In the genomic region with DNA sequence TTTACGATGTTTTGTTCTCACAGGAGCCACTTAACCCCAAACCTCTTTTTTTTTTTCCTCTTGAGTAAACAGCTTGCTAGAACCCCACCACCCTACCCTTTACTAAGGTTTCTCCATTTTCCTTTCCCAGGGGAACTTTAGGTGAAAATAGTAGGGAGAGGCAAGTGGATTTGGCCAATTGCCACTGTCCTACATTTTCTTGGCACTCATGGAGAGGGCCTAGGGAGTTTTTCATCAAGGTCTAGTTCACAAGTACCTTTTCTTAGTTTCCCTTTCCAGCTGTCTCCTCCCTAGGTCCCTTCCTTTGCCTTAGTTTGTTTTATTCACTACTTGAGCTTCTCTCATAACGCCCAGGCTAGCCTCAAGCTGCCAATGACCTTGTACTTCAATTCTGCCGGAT, we compare ENCODE assay signal across 8 mouse cellular contexts. TPM values are rescaled to one million over a fixed set of nuclear protein-coding genes. Genes with fewer than 3 reads are reported as not detected.
DNase-seq lines count a peak whose midpoint lies in the region; ATAC-seq and TF ChIP-seq lines count a peak whose summit lies in the region.

No protein-coding gene starts in this region.

- no peak for TF ChIP-seq CTCF in cerebellum, adult 2 months (IDR thresholded peaks at IDR 0.05; ENCODE audit: borderline replicate concordance, insufficient read depth, low read depth, low read length)

- peak overlapping the region; percentile 84 for H3K27ac ChIP-seq in cerebellum, adult 2 months (ENCODE audit: insufficient read depth, low read length)
- peak overlapping the region; percentile 93 for H3K27ac ChIP-seq in liver, embryonic 15.5 days (replicated peaks)

- peak overlapping the region; percentile 94 for H3K4me2 ChIP-seq in liver, embryonic 15.5 days

- peak overlapping the region; percentile 99 for H3K9ac ChIP-seq in liver, embryonic 15.5 days

- no peak for TF ChIP-seq POLR2A in cerebellum, adult 2 months (IDR thresholded peaks at IDR 0.05; ENCODE audit: borderline replicate concordance, insufficient read depth, low read length)

- H3K27me3 ChIP-seq in cerebellum, adult 2 months (ENCODE audit: control insufficient read depth, insufficient read depth, low read length), result no peaks in the 10 kb centered on the region
- peaks cover 5% of the 10 kb centered on the region; the same call in 1 of the 2 replicates for H3K27me3 ChIP-seq in liver, embryonic 15.5 days

- H3K36me3 ChIP-seq in liver, embryonic 15.5 days (replicated peaks), result peaks cover 26% of the 10 kb centered on the region

- H3K9me3 ChIP-seq in liver, embryonic 15.5 days (replicated peaks), result no peaks in the 10 kb centered on the region

- H3K4me1 ChIP-seq in cerebellum, adult 2 months (ENCODE audit: control insufficient read depth, insufficient read depth, low read length), result peaks cover 14% of the 10 kb centered on the region
- peaks cover 54% of the 10 kb centered on the region for H3K4me1 ChIP-seq in liver, embryonic 15.5 days (replicated peaks)

- WGBS in cerebellum, adult 2 months, result 29% methylated on average over 3 of the region's 3 CpGs
- WGBS in liver, embryonic 15.5 days (ENCODE audit: insufficient replicate concordance), result 39% methylated on average over 3 of the region's 3 CpGs

- DNase-seq in cerebellum, adult 2 months, result no peak
- no peak for DNase-seq in cerebellum, adult 11 months
- peak; percentile 8 for DNase-seq in thymus, postnatal 0 days (ENCODE audit: low spot score)
- no peak for DNase-seq in thymus, postnatal 10 days (ENCODE audit: low spot score in 2 of 2)
- DNase-seq in thymus, postnatal 36 days, result no peak
- no peak for DNase-seq in gastrocnemius, adult 8-10 months (ENCODE audit: low spot score in 2 of 2)

- no peak for ATAC-seq in liver, embryonic 15.5 days (ENCODE audit: insufficient read depth)
- ATAC-seq in CD4-positive, CD25-positive, alpha-beta regulatory T cell, adult 4 months, result no peak

- H3K4me3 ChIP-seq in cerebellum, adult 2 months (replicated peaks; ENCODE audit: insufficient read depth, low read depth, low read length), result peak overlapping the region; percentile 74
- H3K4me3 ChIP-seq in liver, embryonic 15.5 days (replicated peaks), result peak overlapping the region; percentile 98

RNA-seq across cellular contexts. Expression of gene Ssx2ip, which starts 0.7 kb away (rescaled TPM):
- polyA plus RNA-seq in cerebellum, adult 2 months (2012; rRNA removed), result 33.2 and 33.5 TPM in 2 replicates
- 12.8 and 13.2 TPM in 2 replicates for polyA plus RNA-seq in thymus, postnatal 0 days (2015; fragmentation: Nextera tagmentation; extraction: Ambion mirVana)
- 81.7 and 84.5 TPM in 2 replicates for polyA plus RNA-seq in liver, embryonic 15.5 days (2015; fragmentation: Nextera tagmentation; extraction: Ambion mirVana)
- 1 to 10 TPM in 1 of 2 experiments, under 1 TPM in 1; 0.62 to 1.1 TPM for polyA plus RNA-seq in CD4-positive, CD25-positive, alpha-beta regulatory T cell, adult 4 months (2017; shearing (Covaris generic))
- 10 to 100 TPM; 22.3 to 43.6 (median 33.4) TPM for total RNA-seq in gastrocnemius, adult 8-10 months (2022)

RNA-seq across cellular contexts. Expression of gene Ctbs, which starts 45.8 kb away (rescaled TPM):
- polyA plus RNA-seq in cerebellum, adult 2 months (2012; rRNA removed), result 2.7 and 3.0 TPM in 2 replicates
- polyA plus RNA-seq in thymus, postnatal 0 days (2015; fragmentation: Nextera tagmentation; extraction: Ambion mirVana), result 5.6 and 7.6 TPM in 2 replicates
- polyA plus RNA-seq in liver, embryonic 15.5 days (2015; fragmentation: Nextera tagmentation; extraction: Ambion mirVana), result 5.3 and 5.4 TPM in 2 replicates
- polyA plus RNA-seq in CD4-positive, CD25-positive, alpha-beta regulatory T cell, adult 4 months (2017; shearing (Covaris generic)), result 1 to 10 TPM; 6.0 to 8.3 TPM
- total RNA-seq in gastrocnemius, adult 8-10 months (2022), result 1 to 10 TPM; 3.1 to 5.1 (median 4.2) TPM
